Mouse (Mus musculus) MEL (cell line): ENCODE data around the gene Siglec1. TPM values are rescaled to one million over a fixed set of nuclear protein-coding genes. Genes with fewer than 3 reads are reported as not detected.

ENCODE experiments used
- DNase-seq: peaks from one replicate; pipeline ENCODE4 v3.0.0; 2011; ENCODE audit warnings: low read depth, low spot score
- H3K27ac ChIP-seq: 2 replicates; pipeline ENCODE4 v1.5.1; 2012; ENCODE audit warnings: low read depth, mild to moderate bottlenecking, control low read depth, low read length, moderate library complexity; ENCODE audit not compliant: control insufficient read depth
- H3K27me3 ChIP-seq, 2 experiments: fragments of 150-350 bp in 1 of 2; sonication (generic) in 1 of 2; 2 replicates each; pipeline ENCODE4 v1.6.1; 2012; ENCODE audit warnings: low read length in 2 of 2, mild to moderate bottlenecking in 2 of 2, improper control_type of control experiment in 1 of 2, moderate library complexity in 1 of 2; ENCODE audit not compliant: insufficient read depth in 2 of 2, control insufficient read depth in 1 of 2
- H3K36me3 ChIP-seq, 2 experiments: 2 replicates each; pipeline ENCODE4 v1.6.1; 2012 to 2014; ENCODE audit warnings: low read length in 2 of 2, improper control_type of control experiment in 1 of 2, inconsistent platforms in 1 of 2, mild to moderate bottlenecking in 1 of 2; ENCODE audit not compliant: insufficient read depth in 2 of 2, control insufficient read depth in 1 of 2
- H3K4me1 ChIP-seq, 2 experiments: fragments of 150-350 bp in 1 of 2; sonication (generic) in 1 of 2; 2 replicates each; pipeline ENCODE4 v1.6.1; 2012; ENCODE audit warnings: low read length in 2 of 2, improper control_type of control experiment in 1 of 2, mild to moderate bottlenecking in 1 of 2; ENCODE audit not compliant: insufficient read depth in 2 of 2, control insufficient read depth in 1 of 2
- H3K4me3 ChIP-seq, 2 experiments: fragments of 150-350 bp in 1 of 2; sonication (generic) in 1 of 2; 2 replicates each; pipeline ENCODE4 v1.5.1; 2012; ENCODE audit warnings: low read depth in 2 of 2, low read length in 2 of 2, mild to moderate bottlenecking in 2 of 2, moderate library complexity in 2 of 2, control low read depth in 1 of 2, improper control_type of control experiment in 1 of 2; ENCODE audit not compliant: control insufficient read depth in 1 of 2, insufficient read depth in 1 of 2
- H3K79me2 ChIP-seq: 2 replicates; pipeline ENCODE4 v1.6.1; 2012; ENCODE audit warnings: mild to moderate bottlenecking, low read length, moderate library complexity; ENCODE audit not compliant: control insufficient read depth, poor library complexity, insufficient read depth
- H3K9ac ChIP-seq: 2 replicates; pipeline ENCODE4 v1.6.1; 2012; ENCODE audit warnings: low read depth, mild to moderate bottlenecking, control low read depth, low read length, moderate library complexity; ENCODE audit not compliant: control insufficient read depth, poor library complexity, severe bottlenecking
- H3K9me3 ChIP-seq: fragments of 150-350 bp; sonication (generic); replicated peaks from 2 replicates; pipeline ENCODE4 v1.6.1; 2012; ENCODE audit warnings: mild to moderate bottlenecking, low read length, improper control_type of control experiment, moderate library complexity; ENCODE audit not compliant: insufficient read depth
- CHD1 ChIP-seq: IDR thresholded peaks from 2 replicates; pipeline ENCODE4 v1.6.1; 2012; ENCODE audit warnings: low read depth, mild to moderate bottlenecking, inconsistent platforms, low read length, improper control_type of control experiment
- CHD2 ChIP-seq: IDR thresholded peaks from 2 replicates; pipeline ENCODE4 v1.6.1; 2011; ENCODE audit warnings: low read length, improper control_type of control experiment
- CTCF ChIP-seq, 3 experiments: IDR thresholded peaks in 2 of 3; conservative IDR thresholded peaks in 1 of 3; 2 replicates each; pipeline ENCODE4 v1.5.1; 2011 to 2012; ENCODE audit warnings: low read length in 3 of 3, low read depth in 2 of 3, mild to moderate bottlenecking in 2 of 3, improper control_type of control experiment in 1 of 3, inconsistent platforms in 1 of 3, mixed read lengths in 1 of 3, moderate library complexity in 1 of 3; ENCODE audit not compliant: control insufficient read depth in 1 of 3, insufficient read depth in 1 of 3, poor library complexity in 1 of 3, severe bottlenecking in 1 of 3
- ELF1 ChIP-seq: IDR thresholded peaks from 2 replicates; pipeline ENCODE4 v1.6.1; 2014; ENCODE audit warnings: low read depth, mild to moderate bottlenecking, inconsistent platforms, low read length, improper control_type of control experiment, moderate library complexity
- EP300 ChIP-seq, 2 experiments: IDR thresholded peaks; 2 replicates each; pipeline ENCODE4 v1.6.1; 2011; ENCODE audit warnings: improper control_type of control experiment in 2 of 2, low read length in 2 of 2, low read depth in 1 of 2, mild to moderate bottlenecking in 1 of 2
- ETS1 ChIP-seq: IDR thresholded peaks from 2 replicates; pipeline ENCODE4 v1.6.1; 2012; ENCODE audit warnings: low read depth, mild to moderate bottlenecking, inconsistent platforms, low read length, improper control_type of control experiment, moderate library complexity
- GABPA ChIP-seq: IDR thresholded peaks from 2 replicates; pipeline ENCODE4 v1.6.1; 2012; ENCODE audit warnings: low read depth, mild to moderate bottlenecking, inconsistent platforms, low read length, improper control_type of control experiment, moderate library complexity
- HCFC1 ChIP-seq: IDR thresholded peaks from 2 replicates; pipeline ENCODE4 v1.6.1; 2012; ENCODE audit warnings: low read depth, mild to moderate bottlenecking, inconsistent platforms, low read length, improper control_type of control experiment, moderate library complexity
- MAZ ChIP-seq: IDR thresholded peaks from 2 replicates; pipeline ENCODE4 v1.6.1; 2012; ENCODE audit warnings: low read depth, mild to moderate bottlenecking, inconsistent platforms, low read length, improper control_type of control experiment
- MXI1 ChIP-seq: IDR thresholded peaks from 2 replicates; pipeline ENCODE4 v1.6.1; 2011; ENCODE audit warnings: mild to moderate bottlenecking, low read depth, low read length, improper control_type of control experiment
- MYB ChIP-seq: IDR thresholded peaks from 2 replicates; pipeline ENCODE4 v1.6.1; 2011; ENCODE audit warnings: mild to moderate bottlenecking, low read depth, low read length, improper control_type of control experiment
- MYC ChIP-seq: IDR thresholded peaks from 2 replicates; pipeline ENCODE4 v1.6.1; 2011; ENCODE audit warnings: low read depth, mild to moderate bottlenecking, low read length, improper control_type of control experiment, moderate library complexity
- NELFE ChIP-seq: IDR thresholded peaks from 2 replicates; pipeline ENCODE4 v1.6.1; 2011; ENCODE audit warnings: low read depth, low read length, improper control_type of control experiment
- POLR2A ChIP-seq, 2 experiments: IDR thresholded peaks; 2 replicates each; pipeline ENCODE4 v1.6.1; 2011 to 2012; ENCODE audit warnings: low read length in 2 of 2, mild to moderate bottlenecking in 2 of 2, control low read depth in 1 of 2, improper control_type of control experiment in 1 of 2, low read depth in 1 of 2, moderate library complexity in 1 of 2; ENCODE audit not compliant: control insufficient read depth in 1 of 2, insufficient read depth in 1 of 2, poor library complexity in 1 of 2
- POLR2AphosphoS2 ChIP-seq: IDR thresholded peaks from 2 replicates; pipeline ENCODE4 v1.6.1; 2011; ENCODE audit warnings: low read length, improper control_type of control experiment
- RAD21 ChIP-seq: IDR thresholded peaks from 2 replicates; pipeline ENCODE4 v1.6.1; 2011; ENCODE audit warnings: mild to moderate bottlenecking, low read depth, low read length, improper control_type of control experiment
- SIN3A ChIP-seq: IDR thresholded peaks from 2 replicates; pipeline ENCODE4 v1.6.1; 2012; ENCODE audit warnings: low read length, improper control_type of control experiment, inconsistent platforms
- SMC3 ChIP-seq: IDR thresholded peaks from 2 replicates; pipeline ENCODE4 v1.6.1; 2011; ENCODE audit warnings: low read depth, low read length, improper control_type of control experiment
- TAL1 ChIP-seq: IDR thresholded peaks from 2 replicates; pipeline ENCODE4 v1.6.1; 2012; ENCODE audit warnings: mild to moderate bottlenecking, inconsistent platforms, low read length, moderate library complexity, mixed read lengths
- TBP ChIP-seq: IDR thresholded peaks from 2 replicates; pipeline ENCODE4 v1.8.0; 2011; ENCODE audit warnings: low read depth, low read length, improper control_type of control experiment
- USF1 ChIP-seq: IDR thresholded peaks from 2 replicates; pipeline ENCODE4 v1.6.1; 2014; ENCODE audit warnings: low read depth, mild to moderate bottlenecking, inconsistent platforms, low read length, improper control_type of control experiment, moderate library complexity
- USF2 ChIP-seq, 2 experiments: IDR thresholded peaks; 2 replicates each; pipeline ENCODE4 v1.6.1; 2011 to 2012; ENCODE audit warnings: improper control_type of control experiment in 2 of 2, low read length in 2 of 2, borderline replicate concordance in 1 of 2, inconsistent platforms in 1 of 2, low read depth in 1 of 2, mild to moderate bottlenecking in 1 of 2; ENCODE audit not compliant: insufficient read depth in 1 of 2
- ZC3H11A ChIP-seq: IDR thresholded peaks from 2 replicates; pipeline ENCODE4 v1.6.1; 2012; ENCODE audit warnings: low read depth, mild to moderate bottlenecking, inconsistent platforms, low read length, improper control_type of control experiment
- ZKSCAN1 ChIP-seq: IDR thresholded peaks from 2 replicates; pipeline ENCODE4 v1.6.1; 2012; ENCODE audit warnings: low read depth, mild to moderate bottlenecking, inconsistent platforms, low read length, improper control_type of control experiment, moderate library complexity
- ZNF384 ChIP-seq: IDR thresholded peaks from 2 replicates; pipeline ENCODE4 v1.6.1; 2012; ENCODE audit warnings: low read depth, mild to moderate bottlenecking, inconsistent platforms, low read length, improper control_type of control experiment
- polyA plus RNA-seq, 2 experiments: library from polyadenylated mRNA; stranded (reverse) in 1 of 2; unstranded in 1 of 2; fragments of >175 nt in 1 of 2; fragments of >200 nt in 1 of 2; gene quantifications; 2 replicates each; pipeline versions ENCODE4 v1.2.1 to v1.2.4; 2012; ENCODE audit warnings: low replicate concordance in 2 of 2, low read depth in 1 of 2; ENCODE audit not compliant: insufficient read length in 2 of 2, insufficient read depth in 1 of 2, missing spikeins in 1 of 2
- total RNA-seq: library from RNA; depleted of rRNA; stranded (reverse); fragments of 300-350 nt; gene quantifications from 2 replicates; pipeline ENCODE4 v1.2.3, GENCODE M21; 2012

Siglec1 gene
- total and polyA plus RNA-seq, 3 experiments: 0.04 to 0.07 TPM; not detected in 1

- TF ChIP-seq MYB (no peak), TBP (peak; percentile 41; the same call in 1 of the 2 replicates), USF1 (peak; percentile 26; the same call in 1 of the 2 replicates), SIN3A (peak; percentile 72), MYC (no peak), MAZ (no peak), ZKSCAN1 (no peak), USF2 (IDR thresholded peaks at IDR 0.05; ENCODE audit: borderline replicate concordance in 1 of 2, insufficient read depth in 1 of 2, low read depth in 1 of 2, low read length in 2 of 2) (no peak), EP300 (IDR thresholded peaks at IDR 0.05; ENCODE audit: low read depth in 1 of 2, low read length in 2 of 2) (peak; percentile 39 to 54; a peak in 3 of 4 replicates), RAD21 (peak; percentile 9), GABPA (no peak), ELF1 (no peak), CHD2 (no peak), POLR2A (IDR thresholded peaks at IDR 0.05; ENCODE audit: control insufficient read depth in 1 of 2, insufficient read depth in 1 of 2, low read depth in 1 of 2, low read length in 2 of 2, poor library complexity in 1 of 2) (peak in 1 of 2 experiments; percentile 44; a peak in 1 of 4 replicates), NELFE (peak; percentile 38; the same call in 1 of the 2 replicates), POLR2AphosphoS2 (no peak), MXI1 (peak; percentile 42; the same call in 1 of the 2 replicates), CHD1 (0 out of 2 replicates have a peak, but pooled peaks have one; percentile 41), TAL1 (no peak), ETS1 (peak; percentile 59; the same call in 1 of the 2 replicates), SMC3 (0 out of 2 replicates have a peak, but pooled peaks have one; percentile 21)
- TF ChIP-seq, all 39 proteins: peak for 15
Measured at GRCm38 (mm10) chr2:131096101-131096795, 9.7 kb upstream of the Siglec1 start (continued).

- H3K79me2 ChIP-seq: no peaks in the 10 kb centered on the region
- no peak overlapping the region for H3K4me3 ChIP-seq
- H3K27me3 ChIP-seq: no peaks in the 10 kb centered on the region
- H3K4me1 ChIP-seq: peaks cover 0 to 9% of the 10 kb centered on the region in 2 experiments; a peak in 3 of 4 replicates
- no peak overlapping the region for H3K9ac ChIP-seq
- TF ChIP-seq ZNF384 (peak; percentile 68; the same call in 1 of the 2 replicates), MAZ (0 out of 2 replicates have a peak, but pooled peaks have one; percentile 62), ETS1 (no peak), EP300 (IDR thresholded peaks at IDR 0.05; ENCODE audit: low read depth in 1 of 2, low read length in 2 of 2) (no peak), CTCF (IDR thresholded peaks at IDR 0.05 in 2 of 3, conservative IDR thresholded peaks at IDR 0.05 in 1 of 3; ENCODE audit: control insufficient read depth in 1 of 3, insufficient read depth in 1 of 3, low read depth in 2 of 3, low read length in 3 of 3, poor library complexity in 1 of 3, severe bottlenecking in 1 of 3) (peak; percentile 87 to 99 (median 95)), SMC3 (peak; percentile 98), NELFE (no peak), ZC3H11A (peak; percentile 98), POLR2A (IDR thresholded peaks at IDR 0.05; ENCODE audit: control insufficient read depth in 1 of 2, insufficient read depth in 1 of 2, low read depth in 1 of 2, low read length in 2 of 2, poor library complexity in 1 of 2) (no peak), RAD21 (peak; percentile 99), HCFC1 (0 out of 2 replicates have a peak, but pooled peaks have one; percentile 35)
- no peak overlapping the region for H3K27ac ChIP-seq
- H3K36me3 ChIP-seq: peaks cover 0 to 4% of the 10 kb centered on the region in 2 experiments; a peak in 2 of 4 replicates
- H3K9me3 ChIP-seq: no peaks in the 10 kb centered on the region
- peak; percentile 81 for DNase-seq
Measured at GRCm38 (mm10) chr2:131094823-131095222, 8.3 kb upstream of the Siglec1 start.
